In the genomic region with DNA sequence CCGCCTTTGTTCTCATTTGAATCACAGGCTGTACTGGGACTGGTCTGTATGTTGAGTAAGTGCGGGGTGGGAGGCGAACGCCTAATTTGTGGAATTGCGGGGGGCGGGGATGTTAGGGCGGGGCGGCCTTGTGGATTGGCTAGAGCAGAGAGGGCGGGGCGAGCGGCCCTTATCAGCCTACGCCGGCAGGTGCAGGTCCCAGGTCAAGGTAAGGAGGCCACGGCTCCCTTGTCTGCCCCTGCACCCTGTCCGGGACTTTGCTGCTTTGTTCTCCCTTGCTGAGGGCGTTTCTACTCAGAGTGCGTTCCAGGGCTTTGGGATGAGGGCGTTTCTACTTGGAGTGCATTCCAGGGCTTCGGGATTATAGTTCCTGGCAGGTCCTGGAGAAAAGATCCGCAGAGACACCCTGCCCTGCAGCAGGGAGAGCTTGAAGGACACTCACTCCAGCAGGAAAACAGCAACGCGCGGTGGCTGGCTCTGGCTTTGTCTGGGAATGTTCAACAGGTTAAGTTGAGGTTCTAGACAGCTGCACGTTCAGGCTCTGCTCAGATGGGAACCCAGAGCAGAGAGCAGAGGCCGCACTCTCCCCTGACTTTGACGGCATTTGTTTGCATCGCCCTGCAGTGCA, we compare ENCODE assay signal across 8 mouse cellular contexts.
A peak's percentile ranks its signal among the peaks of the same experiment; 100 is the strongest.
DNase-seq lines count a peak whose midpoint lies in the region; ATAC-seq lines count a peak whose summit lies in the region.

No protein-coding gene starts in this region.

- H3K4me3 ChIP-seq in liver, embryonic 13.5 days (replicated peaks): peak overlapping the region; percentile 44
- H3K4me3 ChIP-seq in neural tube, embryonic 14.5 days (ENCODE audit: low read depth, low read length): peak overlapping the region; percentile 33

- no peaks in the 10 kb centered on the region for H3K27me3 ChIP-seq in liver, embryonic 13.5 days
- H3K27me3 ChIP-seq in neural tube, embryonic 14.5 days (ENCODE audit: control insufficient read depth, insufficient read depth, low read length): no peaks in the 10 kb centered on the region

- H3K4me1 ChIP-seq in liver, embryonic 13.5 days (replicated peaks): peaks cover 33% of the 10 kb centered on the region
- H3K4me1 ChIP-seq in neural tube, embryonic 14.5 days (ENCODE audit: control insufficient read depth, insufficient read depth, low read length): no peaks in the 10 kb centered on the region; the same call in 1 of the 2 replicates

- 19% methylated on average over 27 of the region's 27 CpGs for WGBS in liver, embryonic 13.5 days (ENCODE audit: insufficient replicate concordance)
- WGBS in neural tube, embryonic 14.5 days: 1% methylated on average over 27 of the region's 27 CpGs

- peak overlapping the region; percentile 48 for H3K27ac ChIP-seq in liver, embryonic 13.5 days
- peak overlapping the region; percentile 49; the same call in 1 of the 2 replicates for H3K27ac ChIP-seq in neural tube, embryonic 14.5 days (ENCODE audit: low read depth, low read length)

- H3K9ac ChIP-seq in liver, embryonic 13.5 days: no peak overlapping the region
- H3K9ac ChIP-seq in neural tube, embryonic 14.5 days (replicated peaks; ENCODE audit: low read depth, low read length): peak overlapping the region; percentile 43

- intact Hi-C loops in gastrocnemius, postnatal 14 days (cut with DNase I; ENCODE audit: low total_unique reads): no loop called here

- peak; percentile 87 for ATAC-seq in liver, embryonic 13.5 days (ENCODE audit: low read depth)
- ATAC-seq in neural tube, embryonic 14.5 days (ENCODE audit: low read depth): peak; percentile 83

- peak; percentile 81 for DNase-seq in 3134 (ENCODE audit: extremely low read depth, insufficient read length, low spot score)
- peak; percentile 70 for DNase-seq in adrenal gland, postnatal 25 days
- peak; percentile 66 for DNase-seq in gastrocnemius, postnatal 14 days
- peak; percentile 37 for DNase-seq in induced T-regulatory cell, adult 2 months (ENCODE audit: low read depth)
- DNase-seq in liver, embryonic 13.5 days: peak; percentile 42
- no peak for DNase-seq in thymus, postnatal 36 days
- no peak for DNase-seq in left cerebral cortex, adult 18-20 months (ENCODE audit: low spot score in 2 of 2)

- H3K36me3 ChIP-seq in liver, embryonic 13.5 days: no peaks in the 10 kb centered on the region
- H3K36me3 ChIP-seq in neural tube, embryonic 14.5 days (ENCODE audit: control insufficient read depth, insufficient read depth, low read length): no peaks in the 10 kb centered on the region

- H3K9me3 ChIP-seq in liver, embryonic 13.5 days (replicated peaks): no peaks in the 10 kb centered on the region
- H3K9me3 ChIP-seq in neural tube, embryonic 14.5 days (ENCODE audit: control insufficient read depth, low read length): no peaks in the 10 kb centered on the region

- H3K4me2 ChIP-seq in liver, embryonic 13.5 days: peak overlapping the region; percentile 59
- peak overlapping the region; percentile 64 for H3K4me2 ChIP-seq in neural tube, embryonic 14.5 days (ENCODE audit: low read depth, low read length)

Comparison
In these comparisons a context has a peak if more than half of its experiments do, and no peak if none do; other contexts are left out.
1. DNase-seq: peak in 3134 (single experiment), adrenal gland, postnatal 25 days (single experiment), gastrocnemius, postnatal 14 days (single experiment), induced T-regulatory cell, adult 2 months (single experiment) and liver, embryonic 13.5 days (single experiment); none in thymus, postnatal 36 days (0 of 2) and left cerebral cortex, adult 18-20 months (0 of 2).